Mouse (Mus musculus) lung, postnatal 25 days (tissue): ENCODE measurements around the gene Gsc.
"Not testable (repeated sequence)": the region's sequence is repeated elsewhere in the genome, so short reads cannot be mapped to it uniquely, and the experiment has no call there.

ENCODE experiments used
- DNase-seq: peaks from one replicate; pipeline ENCODE4 v3.0.0; 2022; ENCODE audit warnings: low spot score

The Gsc gene

DNA sequence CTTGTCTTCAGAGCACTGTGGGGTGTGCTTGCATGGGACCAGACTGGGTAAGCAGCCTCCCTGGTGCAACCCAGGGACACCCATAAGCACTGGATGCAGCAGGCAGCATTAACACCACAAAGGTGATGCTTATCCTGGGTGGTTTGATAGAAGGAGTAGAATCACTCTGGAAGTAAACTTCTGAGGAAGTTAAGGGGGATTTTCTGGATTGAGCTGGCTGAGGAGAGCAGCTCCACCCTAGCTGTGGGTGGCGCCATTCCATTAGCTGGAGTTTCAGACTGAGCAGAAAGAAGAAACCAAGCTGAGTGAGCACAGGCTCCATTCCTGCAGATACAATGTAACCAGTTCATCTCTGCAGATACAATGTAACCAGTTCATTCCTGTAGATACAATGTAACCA is 20.1 kb downstream of the Gsc start:
- DNase-seq: no peak

DNA sequence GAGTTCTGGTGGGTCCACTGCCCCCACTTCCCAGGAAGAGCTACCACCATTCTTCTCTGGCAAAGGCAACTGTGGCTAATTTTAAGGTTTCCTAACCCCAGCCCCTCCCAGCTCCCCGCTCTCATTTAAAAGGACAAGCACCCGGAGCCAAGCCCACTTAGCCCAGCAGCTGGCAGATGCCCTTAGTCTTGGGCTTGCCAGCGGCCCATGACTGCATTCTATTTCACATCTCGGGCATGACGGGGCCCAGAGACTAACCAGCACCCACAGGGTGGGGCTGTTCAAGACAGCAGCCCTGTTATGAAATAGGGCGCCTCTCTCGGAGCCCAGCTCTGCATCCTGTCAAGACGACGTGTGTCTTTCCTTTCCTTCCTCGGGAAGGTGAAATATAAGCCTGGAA is 22.9 kb downstream of the Gsc start:
- no peak for DNase-seq

DNA sequence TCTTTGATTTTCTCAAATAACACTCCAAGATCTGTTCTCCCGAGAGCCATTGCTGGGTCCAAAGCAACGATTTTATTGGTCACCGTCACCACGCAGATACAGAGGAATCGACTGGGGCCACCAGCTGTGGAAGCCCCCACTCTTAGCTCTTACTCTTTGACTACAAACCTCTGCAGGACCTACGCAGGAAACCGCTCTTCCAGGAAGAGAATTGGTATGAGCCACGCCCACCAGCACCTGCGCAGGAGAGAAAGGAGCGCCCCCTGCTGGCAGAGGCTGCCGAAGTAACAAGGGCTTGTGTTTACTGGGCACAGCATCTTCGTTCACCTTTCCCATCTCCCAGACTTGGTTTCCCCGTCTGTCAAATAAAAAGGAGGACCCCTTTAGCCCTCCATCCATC is 25.0 kb downstream of the Gsc start:
- peak; percentile 29 for DNase-seq

DNA sequence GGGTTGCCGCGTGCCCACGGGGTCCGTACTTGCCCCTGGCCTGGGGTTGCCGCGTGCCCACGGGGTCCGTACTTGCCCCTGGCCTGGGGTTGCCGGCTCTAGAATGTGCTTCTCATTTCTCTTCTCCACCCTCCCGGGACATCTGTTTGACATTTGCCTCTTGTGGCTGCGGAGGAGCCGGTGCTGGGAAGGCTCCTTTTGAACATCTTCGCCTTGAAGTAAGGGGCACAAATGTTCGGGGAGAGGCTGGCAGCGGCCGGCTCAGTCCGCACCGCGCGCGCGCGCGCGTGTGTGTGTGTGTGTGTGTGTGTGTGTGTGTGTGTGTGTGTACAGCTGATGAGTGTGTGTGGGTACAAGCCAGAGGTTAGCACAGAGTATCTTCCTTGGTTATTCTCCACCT is 26.1 kb downstream of the Gsc start:
- DNase-seq: not testable (repeated sequence)

DNA sequence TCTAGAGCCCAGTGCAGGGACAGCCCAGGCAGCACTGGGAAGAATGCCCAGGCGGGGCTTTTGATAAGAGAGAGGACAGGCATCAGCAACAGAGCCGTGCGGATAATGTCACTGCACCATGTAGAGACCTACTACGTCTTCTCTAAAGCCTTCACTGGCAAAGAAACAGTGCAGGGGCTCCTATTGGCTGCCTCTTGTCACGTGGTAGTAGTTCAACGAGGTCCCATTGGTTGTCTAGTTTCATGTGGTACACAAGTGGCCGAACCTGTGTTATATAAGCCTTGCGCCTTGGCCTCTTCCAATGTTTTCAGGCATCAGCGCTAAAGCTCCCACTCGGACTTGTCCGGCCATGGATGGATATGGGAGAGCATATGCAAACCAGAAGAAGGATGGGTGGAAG is 29.4 kb downstream of the Gsc start:
- no peak for DNase-seq

DNA sequence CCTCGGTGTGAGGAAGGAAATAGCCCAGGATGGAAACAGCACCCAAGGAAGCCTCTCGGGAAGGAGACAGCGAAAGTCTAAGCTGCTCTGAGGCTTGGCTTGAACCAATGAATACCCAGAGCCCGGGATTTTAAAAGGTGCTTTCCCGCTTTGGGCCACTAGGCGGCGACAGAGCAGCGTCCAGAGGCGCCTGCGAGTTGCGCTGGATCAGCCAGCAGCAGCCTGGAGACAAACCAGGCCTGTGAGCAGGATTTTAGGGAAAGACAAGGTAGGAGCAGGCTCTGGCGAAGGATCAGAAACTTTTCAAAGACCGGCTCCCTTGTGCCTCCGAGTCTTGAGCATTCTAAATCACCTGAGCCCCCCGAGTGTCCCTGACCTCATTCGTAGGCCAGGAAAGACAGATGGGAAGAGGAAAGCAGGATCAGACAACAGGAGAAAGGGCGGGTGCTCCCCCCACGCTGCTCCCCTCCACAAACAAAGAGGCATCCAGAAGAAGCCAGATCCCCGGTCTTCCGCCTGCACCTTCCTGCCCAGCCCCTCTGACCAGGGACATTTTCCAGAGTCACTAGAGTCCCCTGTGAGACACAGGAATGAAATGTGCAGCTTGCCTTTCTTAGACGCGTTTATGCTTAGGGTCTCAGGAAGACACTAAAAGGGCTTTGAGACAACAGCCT is 32.9 kb downstream of the Gsc start:
- peak; percentile 67 for DNase-seq

DNA sequence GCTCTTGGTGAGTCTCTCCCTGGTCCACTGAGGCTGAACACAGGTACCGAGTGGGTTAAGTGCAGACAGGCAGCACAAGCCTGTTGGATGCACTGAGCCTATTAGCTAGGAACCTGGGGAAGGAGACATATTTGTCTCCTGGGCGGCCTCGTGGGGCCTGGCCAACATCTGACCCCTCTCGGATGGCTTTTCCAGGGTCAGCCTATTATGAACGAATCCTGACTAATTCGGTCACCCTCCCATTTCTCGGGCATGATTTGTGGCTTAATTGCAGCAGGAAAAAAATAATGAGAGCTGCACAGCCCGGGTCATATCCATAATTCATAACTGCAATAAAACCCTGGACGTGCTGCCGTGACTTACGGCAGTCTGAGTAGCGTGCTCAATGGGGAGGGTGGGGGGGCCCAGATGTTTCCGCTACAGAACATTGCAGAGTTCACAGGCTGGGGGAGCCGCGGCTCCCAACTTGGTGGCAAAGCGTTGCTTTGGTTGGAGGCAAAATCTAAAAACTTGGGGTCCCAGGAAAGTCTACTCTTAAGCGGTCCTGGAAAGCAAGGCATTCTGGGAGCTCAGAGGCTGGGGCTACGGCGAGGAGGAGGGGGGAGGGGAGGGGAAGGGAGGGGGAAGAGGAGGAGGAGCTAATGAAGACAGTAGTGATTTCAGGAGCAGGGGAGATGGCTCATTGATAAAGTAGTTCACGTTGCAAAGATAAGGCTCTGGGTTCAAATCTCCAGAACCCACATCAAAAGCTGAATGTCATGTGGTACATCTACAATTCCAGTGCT is 39.0 kb downstream of the Gsc start:
- no peak for DNase-seq

DNA sequence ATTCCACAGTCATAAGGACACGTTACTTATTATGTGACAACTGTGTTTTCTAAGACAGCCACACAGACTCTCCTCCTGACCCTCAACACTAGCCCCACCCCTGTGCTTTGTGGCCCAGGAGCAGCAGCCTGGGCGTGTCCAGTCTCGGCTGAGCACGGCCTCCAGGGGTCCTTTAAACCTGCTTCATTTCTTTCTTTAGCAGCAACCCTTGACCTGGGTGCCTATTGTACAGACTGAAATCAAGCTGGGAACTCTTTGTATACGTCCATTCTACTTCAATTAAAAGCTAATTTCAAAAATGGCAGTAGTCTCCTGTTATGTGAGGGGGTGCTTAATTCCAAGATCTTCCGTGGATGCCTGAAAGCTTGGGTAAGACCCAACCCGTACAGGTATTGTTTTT is 39.9 kb downstream of the Gsc start:
- no peak for DNase-seq

DNA sequence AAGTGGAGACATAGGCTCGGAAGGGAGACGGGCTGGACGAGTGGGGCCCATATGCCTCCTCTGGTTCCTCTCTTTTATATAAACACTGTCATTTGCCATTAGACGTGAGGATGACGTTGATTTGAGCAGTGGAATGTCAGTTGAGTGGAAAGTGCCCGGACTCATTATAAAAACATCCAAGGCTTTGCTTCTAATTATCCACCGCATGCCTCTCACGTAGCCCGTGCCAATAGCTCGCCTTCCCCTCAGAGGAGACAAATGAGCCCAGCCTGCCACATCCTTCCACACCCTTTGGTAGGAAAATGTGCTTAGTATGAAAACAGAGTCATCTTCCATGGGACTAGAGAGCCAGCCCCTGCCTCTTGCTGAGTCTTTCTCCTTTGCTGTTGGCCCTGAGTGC is 41.8 kb downstream of the Gsc start:
- DNase-seq: no peak

DNA sequence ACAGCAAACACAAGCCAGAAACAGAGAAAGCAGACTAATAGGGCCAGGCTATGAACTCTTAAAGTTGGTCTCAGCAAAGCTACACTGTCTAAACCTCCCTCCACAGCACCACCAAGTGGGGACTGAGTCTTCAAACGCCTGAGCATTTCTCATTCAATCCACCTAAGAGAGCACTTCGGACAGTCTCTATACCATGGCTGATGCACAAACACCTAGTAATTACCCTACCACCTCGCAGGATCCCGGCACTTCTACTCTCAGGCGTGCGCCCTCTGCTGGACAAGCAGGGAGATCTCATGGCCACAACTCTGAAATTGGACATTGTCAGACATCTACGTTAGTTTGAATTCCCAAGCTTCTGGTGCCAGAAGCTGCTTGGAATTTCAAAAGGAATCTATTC is 46.2 kb downstream of the Gsc start:
- no peak for DNase-seq

DNA sequence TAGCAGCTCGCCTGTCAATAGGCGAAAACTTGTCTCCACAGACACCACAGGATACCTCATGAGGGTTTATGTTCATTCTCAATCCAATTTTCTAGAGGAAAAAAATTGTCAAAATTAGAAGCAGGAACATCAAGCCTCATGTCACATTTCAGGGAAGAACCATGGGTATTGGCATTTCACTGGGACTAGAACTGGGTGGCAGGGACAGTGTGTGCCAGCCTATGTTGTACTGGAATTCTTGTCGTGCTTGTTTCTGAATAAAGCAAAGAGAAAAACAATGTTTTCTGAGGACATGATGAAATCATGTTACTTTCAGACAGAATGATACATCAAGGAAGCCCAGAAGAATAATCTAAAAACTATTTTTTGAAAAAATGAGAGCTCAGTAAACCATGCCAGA is 47.5 kb downstream of the Gsc start:
- no peak for DNase-seq

DNA sequence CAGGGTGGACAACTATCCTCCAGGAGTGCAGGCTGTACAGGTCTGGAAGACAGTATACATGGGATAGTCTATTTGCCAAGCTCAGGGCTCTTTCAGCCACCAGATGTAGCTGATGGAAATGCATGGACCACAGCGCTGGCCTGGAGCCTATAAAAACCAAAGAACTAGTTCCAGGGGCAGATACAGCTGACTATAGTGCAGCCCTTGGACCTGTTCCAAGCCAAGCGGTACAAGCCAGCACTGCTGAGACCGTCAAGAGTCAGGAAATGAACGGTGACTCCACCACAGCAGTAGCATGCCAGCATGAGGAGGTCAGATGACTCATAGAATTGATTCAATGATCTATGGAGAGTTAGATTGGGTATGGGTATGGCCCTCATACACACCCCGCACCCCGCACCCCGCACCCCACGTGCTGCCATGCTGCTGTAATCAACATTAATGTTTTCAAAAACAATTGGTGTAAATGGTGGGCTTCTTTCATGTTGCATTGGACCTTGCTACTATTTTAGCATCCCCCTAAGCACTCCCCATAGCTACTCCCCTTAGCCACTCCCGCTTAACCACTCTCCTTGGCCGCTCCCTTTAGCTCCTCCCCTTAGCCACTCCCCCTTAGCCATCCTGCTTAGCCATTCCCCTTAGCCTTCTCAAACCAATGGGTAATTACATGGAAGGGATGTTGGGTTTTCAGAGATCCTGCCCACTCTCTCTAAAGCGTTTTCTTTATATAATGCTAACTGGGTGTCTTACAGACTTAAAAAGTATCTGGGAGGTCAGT is 50.3 kb downstream of the Gsc start:
- DNase-seq: no peak
